ENCODE assay signal across 16 mouse cellular contexts in genomic region chr11:120117626-120118025, GRCm38 (mm10).
"Had no signal": no experiment of that assay in that cellular context is flagged by ENCODE, and none has a peak within 500 bp of the region (broad histone marks: within the 10 kb centered on the region; RNA-seq: fewer than 3 reads in every experiment).

No protein-coding gene starts in this region.

- DNase-seq: heart, postnatal 10 days; heart, postnatal 14 days; heart, postnatal 36 days; heart, postnatal 4 days; kidney, adult 11 months; kidney, adult 18-20 months; kidney, adult 2 months; kidney, adult 8-10 months; kidney, adult 9 months; kidney, postnatal 10 days; kidney, postnatal 14 days; kidney, postnatal 25 days; kidney, postnatal 36 days; kidney, postnatal 4 days; layer of hippocampus, adult 9-11 months; layer of hippocampus, postnatal 36 days had no signal
